Mouse (Mus musculus) left cerebral cortex, postnatal 25 days (tissue): ENCODE results near the gene Btbd35f2. TPM values are rescaled to one million over a fixed set of nuclear protein-coding genes. Genes with fewer than 3 reads are reported as not detected.
"Not testable (repeated sequence)": the region's sequence is repeated elsewhere in the genome, so short reads cannot be mapped to it uniquely, and the experiment has no call there.

Experiments
- DNase-seq, 2 experiments: peaks; one replicate each; pipeline ENCODE4 v3.0.0; 2022; ENCODE audit warnings: low spot score in 2 of 2, mixed read lengths in 1 of 2
- intact Hi-C: fragments of 180-260 bp; cut with DNase I; formaldehyde crosslinking; loops from one replicate; pipeline ENCODE4 v1.15.1; 2025
- total RNA-seq, 2 experiments: library from RNA; stranded (reverse); gene quantifications; 2 replicates each; pipeline ENCODE4 v1.2.3; 2021

Gene Btbd35f2
- not detected for total RNA-seq

DNA sequence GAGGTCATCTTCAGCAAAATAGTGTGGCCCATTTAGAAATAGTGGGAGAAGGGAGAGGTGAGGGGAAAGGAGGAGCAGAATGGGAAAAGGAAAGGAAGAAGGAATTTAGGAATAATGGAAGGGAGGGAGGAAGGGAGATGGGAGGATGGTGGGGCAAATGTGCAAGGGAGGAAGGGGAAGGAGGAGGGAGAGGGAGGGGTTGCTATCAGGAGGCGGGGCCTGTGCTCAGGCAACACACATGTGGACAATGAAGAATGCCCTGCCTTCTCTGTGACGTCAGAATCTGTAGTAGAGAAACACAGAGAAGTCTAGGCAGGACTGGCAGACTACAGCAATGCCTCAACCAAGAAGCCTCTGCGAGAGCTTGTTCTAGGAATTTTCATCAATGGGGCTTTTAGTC lies at the start of gene Btbd35f2:
Gene Btbd35f2 (plus strand): TSS at position 301 of the 400 bp plus-strand sequence.
- DNase-seq, intact Hi-C loops: not testable (repeated sequence)

Other genes with a start within 250 kb of the Btbd35f2 start
- not detected for gene Btbd35f22, start 230.6 kb upstream of the Btbd35f2 start, total RNA-seq